Mouse (Mus musculus) hindbrain, embryonic 13.5 days (tissue): ENCODE results near the gene Brd4. TPM values are rescaled to one million over a fixed set of nuclear protein-coding genes. Genes with fewer than 3 reads are reported as not detected.

Experiments used
- ATAC-seq: fragments of 200-750 bp; cut with Nextera tagmentation; 2 replicates; pipeline ENCODE4 v1.8.0; 2017; ENCODE audit warnings: moderate TSS enrichment; ENCODE audit not compliant: low FRiP score
- H3K27ac ChIP-seq: fragments of 300-500 bp; sonication (generic); 2 replicates; pipeline ENCODE4 v1.5.1; 2015; ENCODE audit warnings: inconsistent platforms, mild to moderate bottlenecking, moderate library complexity
- H3K27me3 ChIP-seq: fragments of 300-500 bp; sonication (generic); 2 replicates; pipeline ENCODE4 v1.6.1; 2015; ENCODE audit warnings: mild to moderate bottlenecking, inconsistent platforms
- H3K36me3 ChIP-seq: fragments of 300-500 bp; sonication (generic); 2 replicates; pipeline ENCODE4 v1.6.1; 2015; ENCODE audit warnings: mild to moderate bottlenecking, inconsistent platforms
- H3K4me1 ChIP-seq: fragments of 300-500 bp; sonication (generic); replicated peaks from 2 replicates; pipeline ENCODE4 v1.6.1; 2015; ENCODE audit warnings: inconsistent platforms
- H3K4me2 ChIP-seq: fragments of 300-500 bp; sonication (generic); 2 replicates; pipeline ENCODE4 v1.6.1; 2015; ENCODE audit warnings: inconsistent platforms, mild to moderate bottlenecking, moderate library complexity
- H3K4me3 ChIP-seq: fragments of 300-500 bp; sonication (generic); 2 replicates; pipeline ENCODE4 v1.5.1; 2015; ENCODE audit warnings: mild to moderate bottlenecking, inconsistent platforms
- H3K9ac ChIP-seq: fragments of 300-500 bp; sonication (generic); 2 replicates; pipeline ENCODE4 v1.6.1; 2015; ENCODE audit warnings: mild to moderate bottlenecking, inconsistent platforms
- H3K9me3 ChIP-seq: fragments of 300-500 bp; sonication (generic); 2 replicates; pipeline ENCODE4 v1.6.1; 2016; ENCODE audit warnings: inconsistent platforms
- WGBS: fragments of 180-500 bp; shearing (Covaris S2); methylation state at CpG from one replicate; pipeline ENCODE4 v1.1.7; 2015; 5-methylcytosine and 5-hydroxymethylcytosine counted together
- polyA plus RNA-seq: library from polyadenylated mRNA; unstranded; fragments of >200 nt; fragmentation: Nextera tagmentation; extraction: Ambion mirVana; gene quantifications from 2 replicates; pipeline ENCODE4 v1.2.1, GENCODE M21; 2015

Brd4 gene
- polyA plus RNA-seq: 81.8 and 83.9 TPM in 2 replicates

- H3K27me3 ChIP-seq: no peaks in the 10 kb centered on the region
- ATAC-seq: peak; percentile 92
- under 1% methylated on average over 85 of the region's 100 CpGs for WGBS
These were observed at the start of gene Brd4 for GRCm38 (mm10) chr17:32284262-32285137. Gene Brd4 (minus strand): TSS chr17:32284722.

GRCm38 (mm10) chr17:32333675-32334303 lies 49.3 kb upstream of the Brd4 start:
- H3K36me3 ChIP-seq: peaks cover 89% of the 10 kb centered on the region
- no peaks in the 10 kb centered on the region for H3K4me1 ChIP-seq
- no peak overlapping the region for H3K27ac ChIP-seq
- H3K9ac ChIP-seq: no peak overlapping the region
- no peaks in the 10 kb centered on the region for H3K27me3 ChIP-seq
- no peaks in the 10 kb centered on the region for H3K9me3 ChIP-seq
- H3K4me2 ChIP-seq: no peak overlapping the region
- ATAC-seq: 0 out of 2 replicates have a peak, but pooled peaks have one; percentile 24
- H3K4me3 ChIP-seq: no peak overlapping the region
- WGBS: 91% methylated on average over 31 of the region's 31 CpGs

More at GRCm38 (mm10) chr17:32284262-32285137, at the start of gene Brd4:
- Histone ChIP-seq H3K9me3 (no peaks in the 10 kb centered on the region), H3K36me3 (no peaks in the 10 kb centered on the region), H3K27ac (peak within 1 kb of the TSS; percentile 100), H3K4me3 (peak within 1 kb of the TSS; percentile 94), H3K9ac (peak within 1 kb of the TSS; percentile 98), H3K4me1 (peaks cover 44% of the 10 kb centered on the region), H3K4me2 (peak within 1 kb of the TSS; percentile 87)

GRCm38 (mm10) chr17:32327501-32327900 lies 43.0 kb upstream of the Brd4 start:
- Histone ChIP-seq H3K36me3 (peaks cover 69% of the 10 kb centered on the region), H3K4me1 (peaks cover 8% of the 10 kb centered on the region; the same call in 1 of the 2 replicates), H3K9me3 (no peaks in the 10 kb centered on the region), H3K4me3 (no peak overlapping the region), H3K27ac (no peak overlapping the region), H3K4me2 (no peak overlapping the region), H3K27me3 (no peaks in the 10 kb centered on the region), H3K9ac (no peak overlapping the region)
- ATAC-seq: no peak

GRCm38 (mm10) chr17:32322809-32323208 lies 38.3 kb upstream of the Brd4 start:
- ATAC-seq: no peak
- 93% methylated on average over 1 of the region's 1 CpGs for WGBS
- peaks cover 37% of the 10 kb centered on the region for H3K36me3 ChIP-seq

GRCm38 (mm10) chr17:32321836-32322235 lies 37.3 kb upstream of the Brd4 start:
- Histone ChIP-seq H3K9ac (peak overlapping the region; percentile 88), H3K27me3 (no peaks in the 10 kb centered on the region), H3K4me1 (peaks cover 41% of the 10 kb centered on the region), H3K4me3 (peak overlapping the region; percentile 89), H3K27ac (peak overlapping the region; percentile 93), H3K9me3 (no peaks in the 10 kb centered on the region), H3K36me3 (peaks cover 39% of the 10 kb centered on the region), H3K4me2 (peak overlapping the region; percentile 88)
- ATAC-seq: no peak
- WGBS: 27% methylated on average over 6 of the region's 6 CpGs

More at GRCm38 (mm10) chr17:32322809-32323208, 38.3 kb upstream of the Brd4 start:
- Histone ChIP-seq H3K27ac (no peak overlapping the region), H3K9ac (no peak overlapping the region), H3K4me3 (no peak overlapping the region), H3K27me3 (no peaks in the 10 kb centered on the region), H3K4me2 (no peak overlapping the region), H3K9me3 (no peaks in the 10 kb centered on the region), H3K4me1 (peaks cover 37% of the 10 kb centered on the region)

- Histone ChIP-seq H3K27me3 (no peaks in the 10 kb centered on the region), H3K4me1 (peaks cover 41% of the 10 kb centered on the region), H3K9me3 (no peaks in the 10 kb centered on the region), H3K9ac (peak overlapping the region; percentile 88), H3K27ac (peak overlapping the region; percentile 93), H3K4me2 (peak overlapping the region; percentile 88), H3K36me3 (peaks cover 39% of the 10 kb centered on the region), H3K4me3 (peak overlapping the region; percentile 89)
- peak; percentile 80 for ATAC-seq
- under 1% methylated on average over 23 of the region's 23 CpGs for WGBS
These were observed 36.8 kb upstream of the Brd4 start for GRCm38 (mm10) chr17:32321390-32321734.

- under 1% methylated on average over 83 of the region's 83 CpGs for WGBS
- peak within 1 kb of the TSS; percentile 92 for H3K4me2 ChIP-seq
These were observed 36.3 kb upstream of the Brd4 start, which contains the start of gene Akap8 for GRCm38 (mm10) chr17:32320597-32321389. Gene Akap8 (minus strand): TSS chr17:32321238.

GRCm38 (mm10) chr17:32319950-32320349 lies 35.4 kb upstream of the Brd4 start:
- H3K9me3 ChIP-seq: no peaks in the 10 kb centered on the region
- peak overlapping the region; percentile 97 for H3K27ac ChIP-seq
- no peaks in the 10 kb centered on the region for H3K27me3 ChIP-seq
- peak overlapping the region; percentile 89 for H3K4me3 ChIP-seq
- peak overlapping the region; percentile 92 for H3K4me2 ChIP-seq
- ATAC-seq: no peak
- peak overlapping the region; percentile 90 for H3K9ac ChIP-seq
- H3K4me1 ChIP-seq: peaks cover 41% of the 10 kb centered on the region
- peaks cover 42% of the 10 kb centered on the region for H3K36me3 ChIP-seq
- 0% methylated on average over 7 of the region's 7 CpGs for WGBS

More at GRCm38 (mm10) chr17:32320597-32321389, 36.3 kb upstream of the Brd4 start, which contains the start of gene Akap8:
- peak within 1 kb of the TSS; percentile 97 for H3K27ac ChIP-seq
- peaks cover 39% of the 10 kb centered on the region for H3K36me3 ChIP-seq
- H3K27me3 ChIP-seq: no peaks in the 10 kb centered on the region
- H3K4me1 ChIP-seq: peaks cover 41% of the 10 kb centered on the region
- ATAC-seq: peak; percentile 98
- H3K4me3 ChIP-seq: peak within 1 kb of the TSS; percentile 89
- H3K9me3 ChIP-seq: no peaks in the 10 kb centered on the region
- H3K9ac ChIP-seq: peak within 1 kb of the TSS; percentile 90

GRCm38 (mm10) chr17:32317708-32318107 lies 33.2 kb upstream of the Brd4 start:
- no peak for ATAC-seq
- Histone ChIP-seq H3K9me3 (no peaks in the 10 kb centered on the region), H3K4me2 (no peak overlapping the region), H3K27ac (no peak overlapping the region), H3K4me3 (no peak overlapping the region), H3K27me3 (no peaks in the 10 kb centered on the region), H3K9ac (no peak overlapping the region), H3K4me1 (peaks cover 34% of the 10 kb centered on the region), H3K36me3 (peaks cover 54% of the 10 kb centered on the region)
- WGBS: 95% methylated on average over 3 of the region's 3 CpGs

- H3K4me3 ChIP-seq: no peak overlapping the region
- peaks cover 60% of the 10 kb centered on the region for H3K36me3 ChIP-seq
- WGBS: 94% methylated on average over 8 of the region's 8 CpGs
- no peaks in the 10 kb centered on the region for H3K27me3 ChIP-seq
- ATAC-seq: no peak
- no peak overlapping the region for H3K27ac ChIP-seq
- no peak overlapping the region for H3K9ac ChIP-seq
- peaks cover 29% of the 10 kb centered on the region for H3K4me1 ChIP-seq
- H3K9me3 ChIP-seq: no peaks in the 10 kb centered on the region
- H3K4me2 ChIP-seq: no peak overlapping the region
These were observed 32.5 kb upstream of the Brd4 start for GRCm38 (mm10) chr17:32317032-32317431.

GRCm38 (mm10) chr17:32315560-32315959 lies 31.0 kb upstream of the Brd4 start:
- ATAC-seq: no peak
- Histone ChIP-seq H3K9me3 (no peaks in the 10 kb centered on the region), H3K27me3 (no peaks in the 10 kb centered on the region), H3K4me2 (no peak overlapping the region), H3K27ac (no peak overlapping the region), H3K4me3 (no peak overlapping the region), H3K4me1 (peaks cover 24% of the 10 kb centered on the region), H3K36me3 (peaks cover 75% of the 10 kb centered on the region), H3K9ac (no peak overlapping the region)
- WGBS: 97% methylated on average over 5 of the region's 5 CpGs

- ATAC-seq: no peak
- Histone ChIP-seq H3K36me3 (peaks cover 92% of the 10 kb centered on the region), H3K4me1 (peaks cover 12% of the 10 kb centered on the region), H3K4me3 (no peak overlapping the region), H3K9ac (no peak overlapping the region), H3K9me3 (no peaks in the 10 kb centered on the region), H3K27me3 (no peaks in the 10 kb centered on the region), H3K4me2 (no peak overlapping the region), H3K27ac (no peak overlapping the region)
- 86% methylated on average over 5 of the region's 5 CpGs for WGBS
These were observed 29.4 kb upstream of the Brd4 start for GRCm38 (mm10) chr17:32313892-32314291.
